Mouse (Mus musculus) cerebellum, adult 11 months (tissue): ENCODE data around the gene Pkp2.
"Not testable (repeated sequence)": the region's sequence is repeated elsewhere in the genome, so short reads cannot be mapped to it uniquely, and the experiment has no call there.

Source experiments
- DNase-seq: peaks from one replicate; pipeline ENCODE4 v3.0.0; 2022

Gene Pkp2

DNA sequence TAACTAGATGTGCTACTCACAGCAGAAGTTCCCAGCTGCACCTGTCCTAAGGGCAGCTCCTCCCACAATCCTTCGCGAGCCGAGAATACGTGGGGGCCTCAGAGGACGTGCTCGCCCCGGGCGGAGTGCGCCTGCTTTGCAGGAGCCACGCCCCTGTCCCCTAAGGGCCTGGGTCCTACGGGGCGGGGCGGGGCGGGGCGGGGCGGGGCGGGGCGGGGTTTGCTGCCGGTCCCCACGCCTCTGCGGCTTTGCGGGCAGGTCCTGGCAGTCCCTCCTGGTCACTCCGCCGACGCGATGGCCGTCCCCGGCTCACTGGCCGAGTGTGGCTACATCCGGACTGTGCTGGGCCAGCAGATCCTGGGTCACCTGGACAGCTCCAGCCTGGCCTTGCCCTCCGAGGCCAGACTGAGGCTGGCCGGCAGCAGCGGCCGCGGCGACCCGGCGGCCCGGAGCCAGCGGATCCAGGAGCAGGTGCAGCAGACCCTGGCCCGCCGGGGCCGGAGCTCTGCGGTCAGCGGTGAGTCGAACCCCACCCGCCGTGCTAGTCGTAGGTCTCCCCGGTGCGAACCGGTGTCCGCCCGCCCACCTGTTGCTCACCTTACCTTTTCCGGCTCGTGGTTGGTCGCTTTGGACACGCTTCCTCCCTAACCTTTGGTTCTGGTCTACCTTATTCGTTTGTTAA is at the start of gene Pkp2:
Gene Pkp2, plus strand, starts transcription at position 240 of the 682 bp plus-strand sequence.
- peak; percentile 30 for DNase-seq

DNA sequence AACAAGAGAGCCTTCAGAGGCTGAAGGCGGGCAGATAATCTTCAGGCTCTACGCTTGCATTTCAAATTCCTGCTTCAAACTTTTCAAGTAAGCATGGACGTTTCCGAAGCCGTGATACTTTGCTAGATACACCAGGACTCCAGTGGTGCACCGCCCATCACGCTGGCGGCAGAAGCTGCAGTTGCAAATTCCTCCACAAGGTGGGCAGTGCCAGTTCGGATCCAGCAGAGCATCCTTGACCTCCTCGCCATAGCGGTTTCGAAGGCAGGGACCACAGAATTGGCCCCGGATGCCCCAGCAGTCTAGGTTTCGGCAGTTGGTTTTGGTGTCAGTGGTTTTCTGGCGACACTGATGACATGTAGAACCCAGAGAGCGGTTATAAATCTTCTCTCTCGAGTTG is 15.7 kb upstream of the Pkp2 start:
- no peak for DNase-seq

DNA sequence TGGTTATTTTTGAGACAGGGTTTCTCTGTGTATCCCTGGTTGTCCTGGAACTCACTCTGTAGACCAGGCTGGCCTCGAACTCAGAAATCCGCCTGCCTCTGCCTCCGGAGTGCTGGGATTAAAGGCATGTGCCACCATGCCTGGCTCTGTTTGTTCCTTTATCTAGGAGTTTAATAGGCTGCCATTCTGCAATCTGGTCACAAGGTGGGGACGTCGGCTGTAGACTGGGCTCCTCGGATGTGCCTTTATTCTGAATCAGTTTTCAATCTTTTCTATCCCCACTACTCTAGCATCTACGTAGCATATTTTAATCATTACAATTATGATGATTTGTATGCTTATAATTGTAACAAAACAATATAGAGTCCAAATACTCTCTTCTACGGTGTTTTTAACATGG is 11.1 kb upstream of the Pkp2 start:
- DNase-seq: not testable (repeated sequence)

DNA sequence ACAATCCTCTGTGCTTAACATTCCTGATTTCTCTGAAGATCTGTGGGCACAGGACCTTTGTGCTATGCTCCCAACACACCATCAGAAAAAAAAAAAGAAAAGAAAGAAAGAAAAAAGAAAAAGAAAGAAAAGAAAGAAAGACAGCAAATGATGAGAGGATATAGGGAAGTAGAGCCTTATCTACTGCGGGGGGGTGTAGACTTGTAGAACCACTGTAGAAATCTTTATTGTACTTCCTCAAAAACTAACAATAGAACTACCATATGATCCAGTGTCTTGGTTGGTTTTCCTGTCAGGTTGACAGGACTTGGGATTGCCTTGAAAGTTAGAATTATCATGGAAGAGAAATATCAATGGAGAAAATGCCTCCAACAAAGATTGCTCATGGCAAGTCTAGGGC is 8.5 kb upstream of the Pkp2 start:
- DNase-seq: no peak

DNA sequence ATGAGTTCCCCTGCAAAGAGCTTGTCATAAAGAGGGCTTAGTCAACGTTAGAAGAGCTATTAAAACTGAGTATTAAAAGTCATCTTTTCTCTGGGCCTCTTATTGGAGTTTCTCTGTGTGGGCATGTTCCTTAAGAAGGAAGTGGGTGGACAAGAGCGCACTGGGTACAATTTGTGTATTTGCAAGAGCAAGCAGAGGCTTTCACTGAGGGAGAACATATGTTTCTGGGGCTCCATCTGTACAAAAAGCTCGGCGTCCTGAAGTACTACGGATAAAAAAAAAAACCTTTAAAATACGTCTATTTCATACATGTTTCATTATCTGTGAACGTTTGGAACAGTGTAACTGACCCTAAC is 417 bp upstream of the Pkp2 start:
- no peak for DNase-seq

DNA sequence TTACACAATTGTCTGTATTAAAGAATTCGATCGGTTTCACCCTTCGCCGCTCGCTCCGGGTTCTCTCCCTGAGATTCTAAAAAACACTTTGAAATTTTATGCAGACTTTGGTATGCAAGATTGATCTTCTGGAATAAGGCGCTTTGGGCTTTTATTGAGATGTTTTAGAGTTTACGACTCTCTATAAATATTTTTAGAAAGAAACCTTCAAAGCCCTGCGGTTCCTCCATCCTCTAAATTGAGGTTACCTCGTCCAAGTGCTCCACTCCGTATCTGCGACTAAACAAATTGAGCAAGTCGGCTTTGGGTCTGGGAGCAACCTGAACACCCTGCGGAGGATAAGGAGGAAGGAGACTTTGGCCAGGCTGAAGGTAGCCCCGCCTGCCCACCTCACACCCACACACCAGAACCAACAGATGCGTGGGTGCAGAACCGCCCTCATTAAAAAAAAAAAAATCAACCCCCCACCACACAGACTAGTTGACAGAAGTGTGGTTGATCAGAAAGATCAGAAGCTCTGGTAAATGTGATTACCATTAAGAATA is 715 bp downstream of the Pkp2 start:
- no peak for DNase-seq

DNA sequence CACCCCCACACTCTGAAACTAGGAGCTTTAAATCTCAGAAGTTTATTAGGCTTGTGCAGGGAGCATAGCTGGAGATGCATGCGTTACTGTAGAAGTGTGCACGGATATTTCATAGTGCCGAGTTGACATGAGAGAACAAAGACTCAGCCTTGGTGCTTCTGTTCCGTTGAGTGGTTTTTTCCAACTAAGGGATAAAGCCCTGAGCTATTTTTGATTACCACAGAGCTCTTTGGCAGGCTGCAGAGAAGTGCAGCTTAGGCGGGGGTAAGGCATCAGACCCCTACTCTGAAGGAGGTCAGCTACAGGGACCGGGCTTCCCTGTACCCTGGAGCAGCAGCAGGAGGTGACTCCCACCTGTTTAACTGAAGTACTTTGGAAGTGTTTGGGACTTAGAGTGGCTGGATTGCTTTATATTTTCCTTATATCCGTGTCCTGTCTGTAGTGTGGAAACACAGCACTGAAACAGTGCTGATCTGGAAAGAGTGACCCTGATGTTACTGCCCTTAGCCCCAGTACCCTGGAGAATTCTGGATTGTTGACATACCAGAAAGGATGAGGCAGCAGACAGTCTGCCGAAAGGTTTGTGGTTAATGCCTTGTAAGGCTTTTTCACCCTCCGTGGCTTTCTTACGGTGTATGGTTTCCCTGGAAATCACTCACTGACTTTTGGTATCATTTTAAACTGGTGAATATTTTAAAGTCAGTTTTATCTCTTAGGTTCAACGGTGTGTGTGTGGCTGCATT is 2.7 kb downstream of the Pkp2 start:
- DNase-seq: no peak

DNA sequence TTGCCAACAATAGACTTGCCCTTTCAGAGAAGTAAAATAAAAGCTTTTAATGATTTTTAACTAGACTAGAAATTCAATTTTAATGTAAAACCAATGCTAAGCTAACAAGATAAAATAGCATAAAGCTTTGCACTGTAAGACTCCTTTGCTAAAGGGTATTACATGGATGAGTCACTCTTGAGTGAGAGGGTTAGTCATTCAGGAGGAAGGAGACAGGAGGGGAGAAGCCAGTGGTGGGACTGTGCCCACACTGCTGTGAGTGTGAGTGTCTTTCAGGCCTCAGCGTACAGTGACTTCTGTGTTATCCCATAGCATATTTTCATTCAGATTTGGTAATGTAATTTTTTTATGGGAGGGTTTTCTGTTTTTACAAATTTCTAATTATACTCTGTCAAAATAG is 3.8 kb downstream of the Pkp2 start:
- DNase-seq: no peak

DNA sequence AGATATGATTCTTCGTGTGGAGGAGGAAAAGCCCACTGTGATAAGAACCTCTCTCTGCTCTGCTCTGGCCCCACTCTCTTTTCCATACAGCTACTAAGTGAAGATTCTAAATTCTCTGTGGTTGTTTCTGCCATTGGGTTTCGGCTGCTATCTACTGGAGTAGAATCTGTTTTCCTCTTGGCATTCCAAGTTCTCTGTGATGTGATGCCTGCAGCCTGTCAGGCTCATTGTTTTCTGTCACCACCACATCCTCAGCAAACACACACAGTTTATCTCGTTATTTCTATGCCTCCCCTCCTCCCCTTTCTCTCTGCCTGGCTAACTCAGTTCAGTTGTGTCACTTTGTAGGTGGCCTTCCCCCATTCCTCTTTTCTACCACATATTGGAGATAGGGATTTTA is 6.7 kb downstream of the Pkp2 start:
- no peak for DNase-seq

DNA sequence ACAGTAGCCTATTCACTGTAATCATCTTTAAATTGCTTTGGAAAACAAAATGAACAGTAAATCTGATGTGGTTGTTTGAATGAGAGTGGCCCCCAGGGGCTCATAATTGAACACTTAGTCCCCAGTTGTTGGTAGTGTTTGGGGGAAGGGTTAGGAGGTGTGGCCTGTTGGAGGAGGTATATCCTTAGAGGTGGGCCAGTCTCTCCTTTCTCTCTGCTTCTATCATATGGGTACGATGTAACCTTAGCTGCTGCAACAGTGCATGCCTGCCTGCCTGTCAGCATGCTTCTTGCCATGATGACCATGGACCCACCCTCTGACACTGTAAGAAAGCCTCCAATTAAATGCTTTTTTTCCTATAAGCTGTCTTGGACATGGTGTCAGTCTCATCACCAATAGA is 9.5 kb downstream of the Pkp2 start:
- DNase-seq: no peak

DNA sequence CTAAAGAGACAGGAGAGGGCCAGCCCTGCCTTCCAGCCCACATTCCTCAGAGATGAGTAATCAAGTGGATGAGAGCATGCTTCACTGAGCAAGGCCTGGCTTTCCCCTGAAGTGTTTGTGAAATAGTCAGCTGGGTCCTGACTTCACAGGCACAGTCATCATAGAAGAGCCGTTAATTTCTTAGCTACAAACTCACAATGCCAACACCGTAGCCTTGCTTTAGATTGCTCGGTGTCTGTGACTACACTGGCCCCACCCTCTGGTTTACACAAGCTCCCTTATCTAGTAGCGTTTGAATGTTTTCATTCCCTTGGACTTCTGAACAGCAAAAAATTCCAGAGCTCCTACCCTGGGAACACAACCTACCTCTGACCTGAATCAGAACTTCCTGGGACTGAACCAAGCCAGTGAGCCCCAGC is 11.4 kb downstream of the Pkp2 start:
- no peak for DNase-seq

DNA sequence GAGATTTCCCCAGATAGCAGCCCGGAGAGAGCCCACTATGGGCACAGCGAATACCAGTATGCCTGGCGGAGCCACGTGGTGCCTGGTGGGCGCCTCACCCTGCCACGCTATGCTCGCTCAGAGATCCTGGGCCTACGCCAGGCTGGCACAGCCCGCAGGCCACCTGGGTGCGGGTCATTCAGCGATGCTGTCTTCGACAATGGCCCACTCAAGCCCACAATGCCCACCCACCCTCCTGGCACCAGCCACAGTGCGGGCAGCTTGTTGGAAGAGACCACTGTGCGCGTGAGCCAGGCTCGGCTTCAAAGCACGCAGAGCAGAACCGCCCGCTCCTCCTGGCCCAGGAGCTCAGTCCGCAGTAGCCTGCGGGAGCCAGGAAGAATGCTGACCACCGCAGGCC is 12.7 kb downstream of the Pkp2 start:
- DNase-seq: no peak

DNA sequence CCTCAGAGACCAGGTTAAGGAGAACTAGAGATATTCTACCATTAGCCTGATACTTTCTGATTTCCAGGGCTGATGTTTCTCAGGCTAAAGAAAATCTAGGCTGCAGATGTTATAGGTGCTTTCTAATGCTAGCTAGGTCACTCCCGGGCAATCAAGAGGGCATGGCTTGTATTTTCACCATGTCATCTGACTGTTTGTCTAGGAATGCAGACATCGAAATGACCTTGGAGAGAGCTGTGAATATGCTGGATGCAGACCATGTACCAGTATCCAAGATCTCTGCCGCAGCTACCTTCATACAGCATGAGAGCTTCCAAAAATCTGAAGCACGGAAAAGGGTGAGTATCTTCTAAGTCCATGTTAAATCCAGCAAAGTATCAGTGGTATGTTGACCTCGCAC is 17.3 kb downstream of the Pkp2 start:
- DNase-seq: no peak

DNA sequence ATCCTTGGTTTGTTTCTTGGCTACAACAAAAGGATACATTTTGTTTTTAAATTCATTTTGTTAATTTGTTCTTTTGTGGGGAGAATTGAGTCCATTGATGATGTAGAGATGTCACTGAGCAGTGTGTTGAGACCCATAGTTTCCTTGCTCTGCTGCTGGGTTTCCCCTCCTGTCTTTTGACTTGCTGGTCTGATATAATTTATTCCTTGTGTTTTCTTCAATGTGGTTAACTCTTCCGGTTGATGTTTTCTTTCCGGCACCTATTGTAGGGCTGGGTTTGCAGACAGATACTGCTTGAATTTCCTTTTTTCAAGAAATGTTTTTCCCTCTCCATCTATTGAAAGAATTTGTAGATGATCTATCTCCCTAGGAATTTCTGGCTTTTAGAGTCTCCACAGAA is 20.8 kb downstream of the Pkp2 start:
- no peak for DNase-seq

DNA sequence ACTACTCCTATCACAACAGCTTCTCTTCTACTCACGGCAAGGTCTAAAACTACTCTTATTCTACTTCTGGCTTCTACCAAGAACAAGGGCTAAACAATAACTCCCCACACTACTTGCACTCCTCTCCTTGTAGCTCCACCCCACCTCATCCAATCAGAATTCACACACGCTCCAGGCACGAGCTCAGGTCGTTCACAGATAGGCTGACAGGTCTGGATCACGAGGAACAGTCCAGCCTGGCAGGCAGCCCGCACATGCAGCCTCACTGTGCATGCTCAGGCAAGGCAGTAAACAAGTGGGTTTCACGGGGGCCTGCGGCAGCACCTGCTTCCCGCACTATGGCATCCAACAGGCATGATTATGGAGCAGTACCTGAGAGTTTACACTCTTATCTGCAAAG is 23.6 kb downstream of the Pkp2 start:
- DNase-seq: not testable (repeated sequence)

DNA sequence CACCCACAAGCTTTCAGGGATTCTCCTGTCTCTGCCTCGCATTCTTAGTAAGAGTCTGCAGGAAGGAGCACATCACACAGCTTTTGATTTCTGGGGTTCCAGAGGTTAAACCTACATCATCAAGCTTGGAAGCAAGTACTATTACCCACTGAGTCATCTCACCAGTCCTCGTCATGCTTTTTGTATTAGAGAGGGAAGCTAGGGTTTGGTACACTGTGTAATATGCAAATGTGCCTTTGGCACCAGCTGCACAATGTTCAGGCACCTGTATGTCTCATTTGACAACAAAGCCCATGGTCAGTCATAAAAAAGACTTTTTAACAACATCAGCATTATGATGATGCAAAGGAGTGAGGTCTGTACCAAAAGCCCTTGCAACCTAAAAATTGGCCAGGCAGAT is 25.2 kb downstream of the Pkp2 start:
- no peak for DNase-seq

DNA sequence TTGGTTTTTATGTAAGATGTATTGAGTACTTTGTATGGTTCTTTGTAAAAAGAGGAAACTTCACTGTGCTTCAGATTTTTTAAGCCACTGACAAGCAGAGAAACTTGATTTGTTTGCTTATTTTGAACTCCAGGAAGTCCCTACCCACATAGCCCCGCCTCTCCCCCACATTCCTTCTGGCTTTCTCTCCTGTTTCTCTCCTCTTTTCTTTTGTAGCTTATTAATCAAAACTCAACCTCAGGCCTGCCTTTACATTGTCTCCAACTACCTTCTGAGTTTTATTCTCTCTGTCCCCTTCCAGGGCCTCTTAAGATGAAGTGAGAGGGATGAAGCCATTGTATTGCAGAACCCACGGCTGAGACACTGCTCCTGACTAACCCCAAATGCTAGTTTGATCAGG is 31.6 kb downstream of the Pkp2 start:
- no peak for DNase-seq

DNA sequence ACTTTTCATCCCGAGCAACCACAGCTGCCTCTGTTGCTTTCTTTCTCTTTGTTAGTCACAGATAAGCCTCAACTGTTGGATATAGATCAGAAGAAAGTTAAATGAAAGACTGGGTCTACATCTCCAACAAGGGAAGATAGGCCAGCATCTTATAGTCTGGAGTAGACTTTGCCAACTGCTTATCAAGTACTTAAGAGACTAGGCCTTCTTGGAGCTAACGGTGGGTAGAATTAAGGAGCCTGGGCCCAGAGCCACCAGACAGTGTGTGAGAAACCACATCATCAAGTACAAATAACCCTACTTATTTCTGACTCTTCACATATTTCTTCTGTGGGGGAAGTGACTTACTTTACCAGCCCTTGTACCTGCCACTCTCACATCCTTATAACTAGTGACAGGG is 37.4 kb downstream of the Pkp2 start:
- DNase-seq: no peak

DNA sequence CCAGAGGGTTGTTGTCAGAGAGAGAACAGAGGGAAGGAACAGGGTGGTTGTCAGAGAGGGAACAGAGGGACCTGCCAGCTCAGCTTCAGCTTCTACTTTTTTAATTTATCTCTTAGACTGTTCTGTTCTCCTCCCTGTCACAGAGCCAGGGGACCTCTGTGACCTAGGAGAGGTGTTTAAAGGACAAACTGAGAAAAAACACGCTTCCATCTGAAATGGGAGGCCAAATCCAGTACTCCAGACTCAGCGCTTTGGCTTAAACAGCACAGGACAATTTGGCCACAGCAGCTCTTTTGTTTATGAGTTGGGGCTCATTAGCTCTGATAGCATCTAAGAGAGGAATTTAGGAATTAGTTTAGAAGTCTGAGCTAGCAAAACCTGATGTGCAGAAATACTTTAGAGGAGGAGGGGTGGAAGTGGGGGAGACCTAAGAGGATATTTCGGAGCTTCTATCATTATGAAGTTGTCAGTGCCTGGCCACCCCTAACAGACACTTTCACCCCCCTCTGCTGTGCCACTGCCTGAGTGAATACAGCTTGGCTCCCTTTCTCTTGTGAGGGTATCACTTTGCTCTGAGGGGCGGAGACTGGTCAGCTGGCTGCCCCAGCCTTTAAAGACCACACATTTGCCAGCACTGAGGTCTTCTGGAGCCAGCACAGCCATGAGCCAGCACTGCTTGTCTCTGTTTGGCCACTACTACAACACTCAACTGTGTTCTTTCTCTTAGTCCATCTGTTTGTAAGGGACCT is 40.4 kb downstream of the Pkp2 start:
- no peak for DNase-seq

DNA sequence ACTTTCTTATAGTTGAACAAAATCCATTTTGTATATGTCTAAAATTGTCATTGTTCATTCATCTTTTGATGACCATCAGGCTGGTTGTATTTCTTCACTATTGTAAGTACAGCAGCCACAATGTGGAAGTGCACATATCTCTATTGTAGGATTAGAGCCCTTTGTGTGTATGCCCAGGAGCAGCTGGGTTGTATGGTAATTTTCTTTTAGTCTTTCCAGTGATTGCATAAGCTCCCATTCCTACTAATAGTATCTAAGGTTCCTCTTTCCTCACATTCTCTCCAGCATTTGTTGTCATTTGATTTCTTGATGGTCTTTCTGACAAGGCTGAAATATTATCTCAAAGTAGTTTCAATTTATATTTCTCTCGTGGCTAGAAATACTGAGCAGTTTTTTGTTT is 42.1 kb downstream of the Pkp2 start:
- no peak for DNase-seq

DNA sequence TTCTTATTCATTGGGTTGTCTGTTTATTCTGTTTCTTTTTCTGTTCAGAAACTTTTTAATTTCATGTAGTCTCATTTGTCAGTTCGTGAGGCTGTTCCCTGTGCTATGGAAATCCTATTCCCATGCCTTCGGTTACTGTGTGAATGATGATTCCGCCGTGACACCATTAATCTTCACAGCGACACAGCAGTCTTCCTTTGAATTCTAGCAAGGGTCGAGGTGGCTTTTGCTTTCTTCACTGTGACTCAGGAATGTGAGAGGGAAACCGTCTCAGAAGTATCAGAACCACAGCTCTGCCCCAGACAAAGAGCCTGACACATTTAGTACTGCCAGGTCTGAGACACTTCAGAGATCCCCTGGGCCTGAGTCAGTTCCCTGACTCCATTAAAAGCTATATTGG is 42.8 kb downstream of the Pkp2 start:
- DNase-seq: no peak

DNA sequence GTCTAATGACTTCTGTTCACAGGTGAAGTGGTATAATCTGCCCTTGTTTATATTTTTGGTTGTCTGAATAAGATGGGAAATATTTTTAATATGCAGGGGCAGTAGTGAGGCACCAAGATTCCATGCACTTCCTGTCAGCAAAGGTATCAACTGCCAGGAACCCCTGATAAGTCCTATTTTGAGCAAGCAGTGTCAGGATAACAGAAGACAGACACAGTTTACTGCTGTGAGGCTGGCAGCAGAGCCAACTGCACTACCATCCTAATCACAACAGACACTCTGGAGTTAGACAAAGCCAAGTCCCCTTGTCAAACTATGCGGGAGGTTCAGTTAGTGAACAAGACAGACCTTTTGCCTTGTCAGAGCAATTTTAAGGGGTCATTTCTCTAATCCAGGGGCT is 43.6 kb downstream of the Pkp2 start:
- no peak for DNase-seq

DNA sequence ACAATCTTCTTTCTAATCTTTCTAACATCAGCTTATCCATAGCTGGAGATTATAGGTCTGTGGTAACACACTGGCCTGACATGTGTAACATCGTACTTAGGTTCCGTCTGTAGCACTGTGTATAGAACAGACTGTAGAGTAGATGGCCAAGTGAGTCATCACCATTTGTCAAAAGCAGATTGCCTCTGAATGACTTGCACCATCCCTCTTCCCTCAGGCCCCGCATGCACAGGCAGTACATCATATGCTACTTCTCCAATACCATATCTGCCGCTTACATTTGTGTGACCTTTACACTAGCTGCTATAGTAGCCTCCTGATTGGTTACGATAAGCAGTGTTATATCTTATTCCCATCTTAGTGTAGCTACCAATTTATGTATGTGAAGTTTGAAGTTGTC is 47.8 kb downstream of the Pkp2 start:
- no peak for DNase-seq

DNA sequence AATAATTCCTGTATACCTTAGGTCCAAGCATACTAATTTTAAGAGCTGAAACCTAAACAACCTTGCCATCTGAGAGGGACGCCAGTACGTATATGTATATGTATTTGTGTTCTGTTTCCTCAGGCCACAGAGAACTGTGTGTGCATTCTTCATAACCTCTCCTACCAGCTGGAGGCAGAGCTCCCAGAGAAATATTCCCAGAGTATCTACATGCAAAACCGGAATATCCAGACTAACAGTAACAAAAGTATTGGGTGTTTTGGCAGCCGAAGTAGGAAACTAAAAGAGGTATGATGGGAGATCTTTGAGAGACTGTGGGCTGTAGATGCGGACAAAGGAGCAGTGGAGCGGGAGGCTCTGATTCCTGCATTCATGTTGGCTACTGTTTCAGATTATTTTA is 48.4 kb downstream of the Pkp2 start:
- no peak for DNase-seq
